Mouse (Mus musculus): ENCODE data around the gene St8sia6.

DNA sequence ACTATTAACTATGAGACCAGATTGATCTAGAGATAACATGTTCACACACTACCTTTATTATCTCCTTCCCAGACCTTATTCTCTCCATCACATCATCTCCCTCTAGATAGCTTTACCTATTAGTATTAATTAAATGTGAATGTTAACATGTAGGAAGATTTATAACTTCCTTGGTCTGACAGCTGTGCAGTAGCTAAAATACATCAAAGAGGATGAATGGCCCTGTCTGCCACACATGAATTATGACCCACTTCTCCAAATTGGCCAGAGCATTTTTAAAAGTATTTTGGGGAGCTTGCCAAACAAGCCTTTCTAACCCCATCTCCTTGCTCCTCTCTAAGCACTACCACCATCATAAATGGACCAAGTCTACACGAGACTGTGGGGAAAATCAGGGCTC is 41.1 kb upstream of the St8sia6 start:
- TF ChIP-seq CTCF (IDR thresholded peaks at IDR 0.05; ENCODE audit: borderline replicate concordance, control insufficient read depth, extremely low read depth, insufficient read depth, low read length, poor library complexity) (no peak), POLR2A (IDR thresholded peaks at IDR 0.05; ENCODE audit: control insufficient read depth, extremely low read depth, insufficient read depth, low read length, poor library complexity) (no peak)
